Mouse (Mus musculus) liver, adult 2 months (tissue): ENCODE measurements around the gene Nid2. TPM values are rescaled to one million over a fixed set of nuclear protein-coding genes. Genes with fewer than 3 reads are reported as not detected.

ENCODE experiments used
- DNase-seq: peaks from one replicate; pipeline ENCODE4 v3.0.0-alpha.2; 2011; ENCODE audit warnings: low read depth, low spot score; ENCODE audit errors: extremely low read depth
- H3K27ac ChIP-seq: fragments of 200-500 bp; replicated peaks from 2 replicates; pipeline ENCODE4 v1.5.1; 2012; ENCODE audit warnings: low read depth, mild to moderate bottlenecking, control low read depth, inconsistent platforms, low read length; ENCODE audit not compliant: insufficient read depth
- H3K27me3 ChIP-seq: fragments of 200-500 bp; 2 replicates; pipeline ENCODE4 v1.6.1; 2012; ENCODE audit warnings: mild to moderate bottlenecking, moderate library complexity, low read length, inconsistent platforms; ENCODE audit not compliant: control insufficient read depth, insufficient read depth
- H3K36me3 ChIP-seq: fragments of 200-500 bp; 2 replicates; pipeline ENCODE4 v1.6.1; 2012; ENCODE audit warnings: low read length, inconsistent platforms; ENCODE audit not compliant: control insufficient read depth, insufficient read depth
- H3K4me1 ChIP-seq: fragments of 200-500 bp; 2 replicates; pipeline ENCODE4 v1.6.1; 2011; ENCODE audit warnings: low read length; ENCODE audit not compliant: control insufficient read depth, insufficient read depth
- H3K4me3 ChIP-seq: fragments of 200-500 bp; 2 replicates; pipeline ENCODE4 v1.5.1; 2011; ENCODE audit warnings: low read depth, mild to moderate bottlenecking, control low read depth, low read length, moderate library complexity; ENCODE audit not compliant: insufficient read depth
- H3K79me2 ChIP-seq: fragments of 200-500 bp; 2 replicates; pipeline ENCODE4 v1.6.1; 2012; ENCODE audit warnings: inconsistent platforms, mild to moderate bottlenecking, low read length, moderate library complexity; ENCODE audit not compliant: control insufficient read depth, insufficient read depth
- H3K9ac ChIP-seq: fragments of 200-500 bp; 2 replicates; pipeline ENCODE4 v1.6.1; 2012; ENCODE audit warnings: low read depth, mild to moderate bottlenecking, control low read depth, inconsistent platforms, low read length
- CTCF ChIP-seq: fragments of 200-500 bp; IDR thresholded peaks from 2 replicates; pipeline ENCODE4 v1.5.1; 2011; ENCODE audit warnings: low read depth, low read length, control low read depth
- POLR2A ChIP-seq: fragments of 200-500 bp; IDR thresholded peaks from 2 replicates; pipeline ENCODE4 v1.6.1; 2011; ENCODE audit warnings: low read length, control low read depth; ENCODE audit not compliant: insufficient read depth; ENCODE audit errors: extremely low read depth
- WGBS: fragments of 180-500 bp; shearing (Covaris S2); methylation state at CpG from one replicate; pipeline ENCODE4 v1.1.7; 2018; 5-methylcytosine and 5-hydroxymethylcytosine counted together
- polyA plus RNA-seq: library from polyadenylated mRNA; depleted of rRNA; stranded (reverse); fragments of >200 nt; gene quantifications from 2 replicates; pipeline ENCODE4 v1.2.3, GENCODE M21; 2012
- total RNA-seq: library from RNA; depleted of rRNA; stranded (reverse); fragments of >200 nt; gene quantifications from 2 replicates; pipeline ENCODE4 v1.2.3, GENCODE M21; 2014

Gene Nid2
- total and polyA plus RNA-seq, 2 experiments = 2.3 to 6.0 TPM

DNA sequence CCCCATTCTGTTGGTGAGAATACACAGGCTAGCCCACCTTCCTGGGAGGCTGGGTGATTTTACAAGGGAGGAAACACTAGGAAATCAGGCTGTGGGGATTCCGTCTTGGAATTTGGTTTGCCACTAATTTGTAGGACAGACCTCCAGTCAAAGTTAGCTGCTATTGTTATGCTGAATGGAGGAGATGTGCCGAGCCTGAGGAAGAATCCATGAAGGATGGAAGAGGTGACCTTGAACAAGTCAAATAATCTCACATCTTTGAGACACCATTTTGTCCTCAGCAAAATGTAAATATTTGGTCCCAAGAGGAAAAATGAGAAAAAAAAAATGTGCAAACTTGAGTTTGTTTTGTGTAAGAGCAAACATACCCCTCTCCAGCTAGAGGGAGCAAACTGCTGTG, 1.3 kb upstream of the Nid2 start:
- Histone ChIP-seq H3K36me3 (0 out of 2 replicates have a peak, but pooled peaks cover 2% of the 10 kb centered on the region), H3K9ac (no peak overlapping the region), H3K79me2 (no peaks in the 10 kb centered on the region), H3K4me3 (no peak overlapping the region), H3K27me3 (no peaks in the 10 kb centered on the region), H3K4me1 (no peaks in the 10 kb centered on the region), H3K27ac (no peak overlapping the region)
- TF ChIP-seq CTCF (no peak), POLR2A (no peak)
- DNase-seq = no peak
- 98% methylated on average over 2 of the region's 2 CpGs for WGBS

DNA sequence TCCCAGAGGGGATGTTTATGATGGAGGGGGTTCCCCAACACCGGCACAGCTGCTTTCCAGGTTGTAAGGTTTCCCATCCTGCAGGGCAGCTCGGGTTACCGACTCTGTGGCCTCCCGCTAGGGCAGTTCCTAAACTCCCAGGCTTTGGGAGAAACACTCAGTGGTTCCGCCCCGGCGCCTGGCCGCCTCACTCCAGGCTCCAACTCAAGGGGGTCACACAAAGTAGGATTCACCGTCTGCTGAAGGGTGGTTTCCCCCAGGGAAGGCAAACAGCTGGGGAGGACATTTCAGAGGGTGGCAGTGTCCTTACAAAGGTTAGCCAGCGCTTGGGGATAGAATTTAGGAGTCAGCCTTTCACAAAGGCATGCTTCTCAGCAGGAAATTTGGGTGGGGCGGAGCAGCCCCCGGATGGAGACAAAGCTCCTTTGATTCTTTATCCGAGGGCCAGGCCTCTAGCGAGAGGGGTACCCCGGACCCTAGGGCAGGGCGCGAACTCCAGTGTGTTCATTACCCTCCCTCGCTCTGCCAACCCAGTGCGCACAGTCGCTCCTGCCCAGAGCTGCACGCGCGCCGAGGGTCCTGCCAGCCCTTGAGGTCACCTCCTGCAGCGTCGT, 547 bp upstream of the Nid2 start:
- no peak for DNase-seq
- H3K79me2 ChIP-seq = no peaks in the 10 kb centered on the region
- H3K4me3 ChIP-seq = peak overlapping the region; percentile 65
- peak overlapping the region; percentile 69 for H3K9ac ChIP-seq
- H3K36me3 ChIP-seq = 0 out of 2 replicates have a peak, but pooled peaks cover 2% of the 10 kb centered on the region
- H3K27me3 ChIP-seq = no peaks in the 10 kb centered on the region
- no peaks in the 10 kb centered on the region for H3K4me1 ChIP-seq
- 0 out of 2 replicates have a peak overlapping the region, but pooled peaks have one; percentile 9 for H3K27ac ChIP-seq
- TF ChIP-seq POLR2A (no peak), CTCF (no peak)
- 21% methylated on average over 26 of the region's 26 CpGs for WGBS

DNA sequence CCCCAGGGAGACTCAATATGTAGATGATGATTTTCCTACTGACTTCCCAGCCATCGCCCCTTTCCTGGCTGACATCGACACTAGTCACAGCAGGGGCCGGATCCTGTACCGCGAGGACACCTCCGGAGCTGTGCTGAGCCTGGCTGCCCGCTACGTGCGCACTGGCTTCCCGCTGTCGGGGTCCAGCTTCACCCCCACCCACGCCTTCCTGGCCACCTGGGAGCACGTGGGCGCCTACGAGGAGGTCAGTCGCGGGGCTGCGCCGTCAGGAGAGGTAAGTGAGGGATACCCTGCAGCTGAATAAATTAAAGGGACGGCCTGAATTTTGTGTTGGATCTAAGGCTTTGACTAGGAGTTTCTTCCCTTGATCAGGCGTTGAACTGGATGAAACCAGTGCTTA, 1.2 kb downstream of the Nid2 start:
- no peaks in the 10 kb centered on the region for H3K27me3 ChIP-seq
- no peaks in the 10 kb centered on the region for H3K4me1 ChIP-seq
- DNase-seq = no peak
- no peak overlapping the region for H3K27ac ChIP-seq
- H3K9ac ChIP-seq = peak overlapping the region; percentile 21; the same call in 1 of the 2 replicates
- 0 out of 2 replicates have a peak, but pooled peaks cover 2% of the 10 kb centered on the region for H3K36me3 ChIP-seq
- no peak for TF ChIP-seq POLR2A
- TF ChIP-seq CTCF = no peak
- WGBS = 51% methylated on average over 21 of the region's 21 CpGs
- H3K79me2 ChIP-seq = peaks cover 3% of the 10 kb centered on the region; the same call in 1 of the 2 replicates
- H3K4me3 ChIP-seq = peak overlapping the region; percentile 27

DNA sequence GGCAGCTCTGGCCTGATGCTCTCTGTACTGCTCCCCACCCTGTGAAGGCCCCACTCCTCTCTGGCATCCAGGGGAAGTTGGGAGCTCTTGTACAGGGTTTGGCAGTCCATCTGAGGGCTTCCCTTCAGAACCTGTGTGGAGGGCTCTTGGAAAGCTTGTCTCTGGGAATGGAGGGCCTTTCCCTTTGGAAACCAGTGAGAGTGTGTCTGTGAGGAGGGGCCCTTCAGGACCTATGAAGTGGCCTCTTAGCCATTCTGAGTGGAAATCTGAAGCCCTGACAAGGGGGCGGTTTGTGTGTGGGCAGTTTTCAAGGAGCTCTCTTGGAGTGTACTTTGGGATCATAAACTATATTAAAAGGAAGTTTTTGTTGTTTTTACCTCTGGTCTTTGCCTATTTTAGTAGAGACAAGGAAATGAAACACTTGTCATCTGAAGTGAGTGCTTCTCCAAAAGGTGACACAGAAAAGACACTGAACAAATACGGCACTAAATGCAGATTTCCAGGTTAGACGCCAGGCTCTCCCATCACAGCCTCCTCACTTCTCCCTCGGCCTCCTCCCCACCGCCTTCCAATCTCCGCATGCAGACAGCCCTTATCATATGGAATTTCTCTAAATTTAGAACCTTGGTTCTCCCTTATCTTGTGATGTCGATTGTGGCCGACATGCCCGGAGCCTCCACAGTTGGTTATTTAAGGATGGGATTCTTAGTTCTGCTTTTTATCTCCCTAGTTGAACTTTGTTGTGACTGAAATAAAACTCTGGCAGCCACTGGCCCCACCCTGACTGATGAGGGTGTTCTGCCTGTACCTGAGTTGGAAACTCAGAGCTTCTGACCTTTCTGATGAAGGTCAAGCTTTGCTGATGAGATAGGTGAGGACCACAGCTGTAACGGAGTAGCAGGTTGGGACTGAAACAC, 8.5 kb downstream of the Nid2 start:
- TF ChIP-seq POLR2A (no peak), CTCF (no peak)
- H3K27me3 ChIP-seq = no peaks in the 10 kb centered on the region
- DNase-seq = no peak
- H3K9ac ChIP-seq = no peak overlapping the region
- no peaks in the 10 kb centered on the region for H3K36me3 ChIP-seq
- no peak overlapping the region for H3K4me3 ChIP-seq
- H3K79me2 ChIP-seq = peaks cover 3% of the 10 kb centered on the region; the same call in 1 of the 2 replicates
- peaks cover 7% of the 10 kb centered on the region for H3K4me1 ChIP-seq
- 82% methylated on average over 10 of the region's 10 CpGs for WGBS
- H3K27ac ChIP-seq = no peak overlapping the region

DNA sequence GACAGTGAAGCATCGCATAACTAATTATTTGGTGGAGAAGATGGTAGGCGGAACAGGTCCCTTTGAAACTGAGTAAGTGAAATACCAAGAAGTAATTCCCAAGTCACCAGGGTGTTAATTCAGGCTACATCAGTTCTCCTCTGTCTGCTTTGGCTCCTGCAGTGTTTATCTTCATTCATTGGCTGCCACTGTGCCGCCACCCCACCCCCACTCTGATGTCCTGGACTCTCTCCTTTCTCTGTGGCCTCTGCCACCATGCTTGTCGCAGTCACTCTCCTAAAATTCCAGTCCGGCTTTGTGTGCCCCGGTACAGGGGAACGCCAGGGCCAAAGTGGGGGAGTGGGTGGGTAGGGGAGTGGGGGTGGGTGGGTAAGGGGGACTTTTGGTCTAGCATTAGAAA, 9.7 kb downstream of the Nid2 start:
- Histone ChIP-seq H3K27ac (no peak overlapping the region), H3K27me3 (no peaks in the 10 kb centered on the region), H3K79me2 (peaks cover 3% of the 10 kb centered on the region; the same call in 1 of the 2 replicates), H3K9ac (no peak overlapping the region), H3K4me3 (no peak overlapping the region), H3K36me3 (no peaks in the 10 kb centered on the region), H3K4me1 (peaks cover 7% of the 10 kb centered on the region)
- TF ChIP-seq CTCF (no peak), POLR2A (no peak)
- 43% methylated on average over 7 of the region's 7 CpGs for WGBS
- DNase-seq = peak; percentile 28
